Mouse (Mus musculus): ENCODE data around the gene Foxi2.

Foxi2 gene

GRCm38 (mm10) chr7:135443903-135444302 lies 33.8 kb downstream of the Foxi2 start:
- TF ChIP-seq NANOG (IDR thresholded peaks at IDR 0.05; ENCODE audit: borderline replicate concordance, low read length) (no peak), CTCF (conservative IDR thresholded peaks at IDR 0.05; ENCODE audit: low read length) (no peak), POU5F1 (IDR thresholded peaks at IDR 0.05; ENCODE audit: borderline replicate concordance, low read length) (no peak)
- no peak overlapping the region for H3K4me3 ChIP-seq (replicated peaks; ENCODE audit: low read length)
- H3K4me1 ChIP-seq (replicated peaks; ENCODE audit: low read depth, low read length) = no peaks in the 10 kb centered on the region
- H3K9me3 ChIP-seq (ENCODE audit: low read length) = 0 out of 2 replicates have a peak, but pooled peaks cover 4% of the 10 kb centered on the region
- H3K27me3 ChIP-seq (ENCODE audit: insufficient read depth, low read length) = peaks cover 3% of the 10 kb centered on the region; the same call in 1 of the 2 replicates
- H3K36me3 ChIP-seq (ENCODE audit: insufficient read depth, low read length) = no peaks in the 10 kb centered on the region

GRCm38 (mm10) chr7:135451340-135451739 lies 41.2 kb downstream of the Foxi2 start:
- H3K27me3 ChIP-seq (ENCODE audit: insufficient read depth, low read length) = peaks cover 8% of the 10 kb centered on the region
- TF ChIP-seq POU5F1 (IDR thresholded peaks at IDR 0.05; ENCODE audit: borderline replicate concordance, low read length) (no peak), NANOG (IDR thresholded peaks at IDR 0.05; ENCODE audit: borderline replicate concordance, low read length) (no peak), CTCF (conservative IDR thresholded peaks at IDR 0.05; ENCODE audit: low read length) (no peak)

GRCm38 (mm10) chr7:135452366-135452765 lies 42.3 kb downstream of the Foxi2 start:
- no peak for TF ChIP-seq CTCF (conservative IDR thresholded peaks at IDR 0.05; ENCODE audit: low read length)
- no peak for TF ChIP-seq NANOG (IDR thresholded peaks at IDR 0.05; ENCODE audit: borderline replicate concordance, low read length)
- TF ChIP-seq POU5F1 (IDR thresholded peaks at IDR 0.05; ENCODE audit: borderline replicate concordance, low read length) = no peak
- Histone ChIP-seq H3K4me3 (replicated peaks; ENCODE audit: low read length) (no peak overlapping the region), H3K4me1 (replicated peaks; ENCODE audit: low read depth, low read length) (no peaks in the 10 kb centered on the region), H3K27me3 (ENCODE audit: insufficient read depth, low read length) (peaks cover 9% of the 10 kb centered on the region), H3K9me3 (ENCODE audit: low read length) (no peaks in the 10 kb centered on the region), H3K36me3 (ENCODE audit: insufficient read depth, low read length) (no peaks in the 10 kb centered on the region)

More at GRCm38 (mm10) chr7:135451340-135451739, 41.2 kb downstream of the Foxi2 start:
- H3K36me3 ChIP-seq (ENCODE audit: insufficient read depth, low read length) = no peaks in the 10 kb centered on the region
- H3K4me3 ChIP-seq (replicated peaks; ENCODE audit: low read length) = no peak overlapping the region
- H3K9me3 ChIP-seq (ENCODE audit: low read length) = no peaks in the 10 kb centered on the region
- no peaks in the 10 kb centered on the region for H3K4me1 ChIP-seq (replicated peaks; ENCODE audit: low read depth, low read length)

GRCm38 (mm10) chr7:135453690-135454089 lies 43.6 kb downstream of the Foxi2 start:
- Histone ChIP-seq H3K36me3 (ENCODE audit: insufficient read depth, low read length) (no peaks in the 10 kb centered on the region), H3K27me3 (ENCODE audit: insufficient read depth, low read length) (peaks cover 11% of the 10 kb centered on the region), H3K4me3 (replicated peaks; ENCODE audit: low read length) (no peak overlapping the region), H3K9me3 (ENCODE audit: low read length) (no peaks in the 10 kb centered on the region; the same call in 1 of the 2 replicates), H3K4me1 (replicated peaks; ENCODE audit: low read depth, low read length) (no peaks in the 10 kb centered on the region)
- TF ChIP-seq NANOG (IDR thresholded peaks at IDR 0.05; ENCODE audit: borderline replicate concordance, low read length) (no peak), CTCF (conservative IDR thresholded peaks at IDR 0.05; ENCODE audit: low read length) (no peak), POU5F1 (IDR thresholded peaks at IDR 0.05; ENCODE audit: borderline replicate concordance, low read length) (no peak)
